Mouse (Mus musculus) intestine, embryonic 16.5 days (tissue): ENCODE results near the gene Sema3g. TPM values are rescaled to one million over a fixed set of nuclear protein-coding genes. Genes with fewer than 3 reads are reported as not detected.

ENCODE experiments used
- ATAC-seq: fragments of 200-750 bp; cut with Nextera tagmentation; 2 replicates; pipeline ENCODE4 v1.8.0; 2017; ENCODE audit warnings: moderate TSS enrichment, moderate library complexity
- H3K27ac ChIP-seq: fragments of 300-500 bp; sonication (generic); 2 replicates; pipeline ENCODE4 v1.5.1; 2014; ENCODE audit warnings: mild to moderate bottlenecking, low read length
- H3K27me3 ChIP-seq: fragments of 300-500 bp; sonication (generic); replicated peaks from 2 replicates; pipeline ENCODE4 v1.6.1; 2014; ENCODE audit warnings: low read length, control low read depth, mixed read lengths; ENCODE audit not compliant: control insufficient read depth, insufficient read depth
- H3K36me3 ChIP-seq: fragments of 300-500 bp; sonication (generic); 2 replicates; pipeline ENCODE4 v1.6.1; 2014; ENCODE audit warnings: low read length, control low read depth; ENCODE audit not compliant: control insufficient read depth, insufficient read depth
- H3K4me1 ChIP-seq: fragments of 300-500 bp; sonication (generic); 2 replicates; pipeline ENCODE4 v1.6.1; 2014; ENCODE audit warnings: low read length, control low read depth, mixed read lengths; ENCODE audit not compliant: control insufficient read depth, insufficient read depth
- H3K4me2 ChIP-seq: fragments of 300-500 bp; sonication (generic); 2 replicates; pipeline ENCODE4 v1.6.1; 2014; ENCODE audit warnings: low read depth, low read length, control low read depth
- H3K4me3 ChIP-seq: fragments of 300-500 bp; sonication (generic); 2 replicates; pipeline ENCODE4 v1.5.1; 2014; ENCODE audit warnings: mild to moderate bottlenecking, low read length
- H3K9ac ChIP-seq: fragments of 300-500 bp; sonication (generic); 2 replicates; pipeline ENCODE4 v1.6.1; 2014; ENCODE audit warnings: low read depth, low read length
- H3K9me3 ChIP-seq: fragments of 300-500 bp; sonication (generic); 2 replicates; pipeline ENCODE4 v1.6.1; 2016; ENCODE audit warnings: low read length, control low read depth; ENCODE audit not compliant: control insufficient read depth
- WGBS: fragments of 180-500 bp; shearing (Covaris S2); extraction: QIAGEN DNeasy Blood & Tissue Kit; methylation state at CpG from one replicate; pipeline ENCODE4 v1.1.7; 2014; 5-methylcytosine and 5-hydroxymethylcytosine counted together
- polyA plus RNA-seq: library from polyadenylated mRNA; unstranded; fragments of >200 nt; fragmentation: Nextera tagmentation; extraction: Ambion mirVana; gene quantifications from 2 replicates; pipeline ENCODE4 v1.2.1, GENCODE M21; 2015

The Sema3g gene
- polyA plus RNA-seq, 1 experiment from 2014 or later = 0.51 TPM

DNA sequence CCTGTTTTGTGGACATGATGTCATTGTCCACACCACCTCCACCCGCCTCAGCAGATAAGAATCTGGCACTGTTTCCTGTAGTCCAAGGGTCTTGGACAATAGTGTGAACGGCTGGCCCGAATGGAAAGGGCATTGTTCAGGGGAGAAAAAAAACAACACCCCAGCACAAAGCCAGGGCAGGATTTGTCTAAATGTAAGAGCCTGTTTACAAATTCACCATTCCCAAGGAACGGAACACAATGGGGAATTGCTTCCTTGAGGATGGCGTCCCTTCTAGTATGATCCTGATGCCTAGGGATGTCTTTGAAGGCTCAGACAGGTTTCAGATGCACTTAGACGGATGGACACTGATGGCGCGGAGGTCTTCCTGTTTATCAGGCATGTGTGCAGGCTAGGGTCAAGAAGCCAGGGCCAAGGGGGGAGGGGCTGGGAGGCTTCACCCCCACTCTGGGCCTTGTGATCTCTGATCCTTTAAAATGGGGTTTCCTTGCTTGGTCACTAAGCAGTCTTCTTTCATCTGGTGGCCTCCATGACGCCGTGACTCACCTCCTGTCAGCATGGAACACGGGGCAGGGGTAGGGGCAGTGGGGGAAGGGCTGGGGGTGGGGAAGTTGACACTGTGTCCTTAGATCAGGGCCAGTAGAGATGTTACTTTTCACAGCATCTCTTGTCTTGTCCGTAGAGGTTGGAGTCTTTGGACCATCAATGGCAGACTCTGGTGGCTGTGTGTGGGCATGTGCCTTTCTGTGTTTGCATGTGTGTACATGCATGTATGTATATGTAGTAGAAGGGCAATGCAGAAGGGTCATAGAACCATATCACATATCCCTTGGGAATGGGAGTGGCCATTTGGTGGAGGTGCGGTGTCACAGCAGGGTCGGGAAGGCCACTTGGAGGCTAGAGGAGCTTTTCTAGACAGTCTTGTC is 15.7 kb downstream of the Sema3g start:
- no peaks in the 10 kb centered on the region for H3K9me3 ChIP-seq
- H3K27me3 ChIP-seq = no peaks in the 10 kb centered on the region
- WGBS = 76% methylated on average over 14 of the region's 14 CpGs
- 0 out of 2 replicates have a peak, but pooled peaks cover 6% of the 10 kb centered on the region for H3K4me1 ChIP-seq
- no peaks in the 10 kb centered on the region for H3K36me3 ChIP-seq
- peak; percentile 29; the same call in 1 of the 2 replicates for ATAC-seq
- H3K27ac ChIP-seq = no peak overlapping the region
- H3K4me3 ChIP-seq = no peak overlapping the region
- H3K4me2 ChIP-seq = no peak overlapping the region
- no peak overlapping the region for H3K9ac ChIP-seq

DNA sequence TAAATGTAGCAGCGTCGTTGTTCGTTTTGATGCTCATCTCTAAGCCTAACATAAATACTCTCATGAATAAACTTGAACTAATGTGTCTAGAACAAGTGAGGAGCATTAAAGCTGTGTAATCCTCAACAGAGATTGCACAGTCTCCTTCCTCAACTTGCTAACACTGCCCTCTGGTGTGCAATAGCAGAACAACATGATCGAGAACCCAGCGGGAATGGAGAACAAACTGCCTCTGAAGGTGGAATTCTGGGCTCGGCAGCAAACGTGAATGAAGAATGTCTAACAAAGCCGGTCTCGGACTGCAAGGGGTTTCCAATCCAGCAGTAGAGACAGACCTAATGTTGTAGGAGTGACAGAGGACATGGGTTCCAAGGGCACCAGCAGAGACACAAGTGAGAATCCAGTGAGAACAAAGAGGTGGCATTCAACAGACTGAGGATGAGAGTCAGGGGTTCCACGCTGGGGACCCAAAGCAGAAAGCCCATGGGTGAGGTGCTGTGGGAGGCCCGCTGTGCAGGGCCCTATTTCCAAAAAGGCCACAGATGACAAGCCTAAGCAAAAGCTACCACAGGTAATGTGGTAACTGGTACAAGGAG is 16.4 kb downstream of the Sema3g start:
- no peaks in the 10 kb centered on the region for H3K9me3 ChIP-seq
- H3K4me2 ChIP-seq = no peak overlapping the region
- no peak overlapping the region for H3K4me3 ChIP-seq
- WGBS = 16% methylated on average over 11 of the region's 11 CpGs
- H3K9ac ChIP-seq = no peak overlapping the region
- no peaks in the 10 kb centered on the region for H3K27me3 ChIP-seq
- H3K4me1 ChIP-seq = 0 out of 2 replicates have a peak, but pooled peaks cover 6% of the 10 kb centered on the region
- ATAC-seq = peak; percentile 62
- no peaks in the 10 kb centered on the region for H3K36me3 ChIP-seq
- H3K27ac ChIP-seq = no peak overlapping the region

DNA sequence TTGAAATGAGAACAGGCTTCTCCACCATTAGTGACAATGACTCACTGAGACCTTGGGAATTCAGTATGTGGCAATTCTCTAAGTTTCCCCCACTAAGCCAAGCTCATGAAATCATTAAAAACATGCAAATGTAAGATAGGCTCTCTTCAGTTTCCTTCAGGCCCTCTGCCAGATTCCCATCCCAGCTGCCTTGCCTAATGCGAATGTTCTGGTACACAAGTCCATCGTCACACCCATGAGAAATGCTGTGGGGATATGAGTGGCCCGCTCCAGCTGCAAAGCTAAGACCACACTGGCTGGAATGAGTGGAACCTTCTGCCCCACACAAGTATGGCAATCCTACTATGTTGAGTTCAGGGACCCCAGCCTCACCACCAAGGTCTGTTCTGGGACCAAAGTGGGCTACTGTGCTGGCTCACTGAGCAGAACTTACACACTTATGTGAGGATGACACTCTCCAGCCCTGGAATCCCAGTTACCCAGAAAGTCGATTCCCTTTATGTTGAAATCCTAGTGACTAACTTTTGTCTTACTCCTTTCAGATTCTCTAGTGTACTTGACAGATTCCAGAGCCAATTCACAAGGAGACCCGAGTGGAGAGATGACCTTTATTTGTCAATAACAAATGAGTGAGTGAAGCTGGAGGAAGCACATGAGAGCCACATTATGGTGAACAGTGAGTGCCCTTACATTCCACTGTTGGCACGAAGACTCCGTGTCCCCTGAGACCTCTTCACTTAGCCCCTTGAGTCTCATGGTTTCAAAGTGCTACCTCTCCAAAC is 19.6 kb downstream of the Sema3g start:
- no peaks in the 10 kb centered on the region for H3K9me3 ChIP-seq
- ATAC-seq = no peak
- no peaks in the 10 kb centered on the region for H3K27me3 ChIP-seq
- 74% methylated on average over 7 of the region's 7 CpGs for WGBS
- H3K4me1 ChIP-seq = 0 out of 2 replicates have a peak, but pooled peaks cover 6% of the 10 kb centered on the region
- no peak overlapping the region for H3K9ac ChIP-seq
- H3K4me2 ChIP-seq = no peak overlapping the region
- H3K27ac ChIP-seq = no peak overlapping the region
- H3K4me3 ChIP-seq = no peak overlapping the region
- peaks cover 4% of the 10 kb centered on the region; the same call in 1 of the 2 replicates for H3K36me3 ChIP-seq

DNA sequence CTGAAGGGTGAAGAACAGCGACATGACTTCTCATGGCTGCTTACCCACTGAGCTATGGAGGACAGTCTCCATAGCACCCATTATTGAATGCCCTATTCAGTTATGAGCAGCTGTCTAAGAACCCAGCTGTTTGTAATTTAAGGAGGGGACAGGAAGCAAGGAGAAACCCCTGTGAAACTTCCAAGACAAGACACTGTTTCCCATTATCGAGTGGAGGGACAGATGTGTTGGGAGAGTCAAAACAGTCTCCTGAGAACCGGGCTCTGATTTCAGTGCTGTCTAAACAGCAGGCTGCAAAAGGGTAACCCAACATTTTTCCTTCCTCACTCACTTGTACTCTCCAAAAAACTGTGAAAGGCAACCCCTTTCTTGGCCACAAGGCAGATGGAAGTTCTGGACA is 22.9 kb downstream of the Sema3g start:
- no peak for ATAC-seq
- WGBS = 73% methylated on average over 3 of the region's 3 CpGs

DNA sequence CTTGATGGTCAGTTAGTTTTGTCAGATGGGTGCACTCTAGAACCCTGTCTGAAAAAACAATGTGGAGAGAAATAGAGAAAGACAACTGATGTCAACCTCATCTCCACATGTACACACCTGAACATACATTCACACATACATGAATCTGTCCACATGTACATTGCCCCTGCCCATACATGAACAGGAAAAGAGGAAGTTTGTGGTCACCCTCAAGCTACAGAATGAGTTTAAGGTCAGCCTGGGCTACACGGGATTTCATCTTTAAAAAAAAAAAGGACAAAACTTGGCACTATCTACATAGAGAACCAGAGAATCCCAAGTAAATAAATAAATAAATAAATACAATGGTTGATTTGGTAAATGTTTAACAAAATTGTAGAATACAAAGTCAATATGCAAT is 27.1 kb downstream of the Sema3g start:
- Histone ChIP-seq H3K36me3 (no peaks in the 10 kb centered on the region), H3K27me3 (no peaks in the 10 kb centered on the region), H3K9ac (no peak overlapping the region), H3K4me2 (no peak overlapping the region), H3K27ac (no peak overlapping the region), H3K4me1 (no peaks in the 10 kb centered on the region), H3K9me3 (no peaks in the 10 kb centered on the region), H3K4me3 (no peak overlapping the region)
- no peak for ATAC-seq
- WGBS = 78% methylated on average over 1 of the region's 1 CpGs

More for the DNA sequence above, 22.9 kb downstream of the Sema3g start:
- Histone ChIP-seq H3K4me3 (no peak overlapping the region), H3K9me3 (no peaks in the 10 kb centered on the region), H3K4me1 (no peaks in the 10 kb centered on the region), H3K27me3 (no peaks in the 10 kb centered on the region), H3K36me3 (peaks cover 4% of the 10 kb centered on the region; the same call in 1 of the 2 replicates), H3K4me2 (no peak overlapping the region), H3K9ac (no peak overlapping the region), H3K27ac (no peak overlapping the region)

DNA sequence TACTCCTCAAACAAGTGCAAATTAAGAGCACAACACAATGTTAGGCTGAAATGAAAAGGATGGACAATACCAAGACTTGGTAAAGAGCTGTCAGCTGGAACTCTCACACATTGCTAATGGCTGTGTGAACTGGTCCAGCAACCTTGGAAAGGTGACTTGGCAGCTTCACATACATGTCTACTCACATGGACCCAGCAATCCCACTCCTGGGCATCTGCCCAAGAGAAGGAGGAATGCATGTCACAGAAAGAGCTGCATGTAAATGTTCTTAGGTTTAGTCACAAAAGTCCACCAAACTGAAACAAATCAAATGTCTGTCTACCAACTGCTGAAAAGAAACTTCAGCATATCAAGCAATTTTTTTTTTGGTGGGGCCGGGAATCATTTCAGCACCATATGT is 28.3 kb downstream of the Sema3g start:
- no peaks in the 10 kb centered on the region for H3K27me3 ChIP-seq
- H3K36me3 ChIP-seq = no peaks in the 10 kb centered on the region
- WGBS = 77% methylated on average over 1 of the region's 1 CpGs
- H3K4me2 ChIP-seq = no peak overlapping the region
- no peak overlapping the region for H3K4me3 ChIP-seq
- no peak overlapping the region for H3K9ac ChIP-seq
- H3K4me1 ChIP-seq = no peaks in the 10 kb centered on the region
- no peak for ATAC-seq
- no peaks in the 10 kb centered on the region for H3K9me3 ChIP-seq
- H3K27ac ChIP-seq = no peak overlapping the region

DNA sequence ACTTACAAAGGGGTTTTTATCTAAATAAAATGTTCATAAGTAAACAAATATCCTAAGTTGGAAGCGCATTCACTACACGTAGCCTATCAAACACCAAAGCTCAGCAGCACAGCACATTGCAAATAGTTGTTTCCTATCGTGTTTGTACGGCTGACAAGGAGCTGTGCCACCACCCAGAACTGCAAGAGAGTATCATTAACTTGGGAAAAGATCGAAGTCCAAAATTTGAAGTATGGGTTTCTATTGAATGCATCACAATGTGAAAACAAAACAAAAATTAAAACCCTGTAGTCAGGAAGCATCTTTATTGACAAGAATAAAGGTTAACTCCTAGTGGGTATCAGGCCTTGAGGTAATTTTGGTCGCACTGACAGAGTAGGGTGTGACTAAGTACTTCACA is 30.7 kb downstream of the Sema3g start:
- no peaks in the 10 kb centered on the region for H3K9me3 ChIP-seq
- no peak overlapping the region for H3K27ac ChIP-seq
- 81% methylated on average over 6 of the region's 6 CpGs for WGBS
- H3K9ac ChIP-seq = no peak overlapping the region
- no peak for ATAC-seq
- H3K4me2 ChIP-seq = no peak overlapping the region
- no peak overlapping the region for H3K4me3 ChIP-seq
- H3K27me3 ChIP-seq = no peaks in the 10 kb centered on the region
- no peaks in the 10 kb centered on the region; the same call in 1 of the 2 replicates for H3K36me3 ChIP-seq
- peaks cover 8% of the 10 kb centered on the region for H3K4me1 ChIP-seq

DNA sequence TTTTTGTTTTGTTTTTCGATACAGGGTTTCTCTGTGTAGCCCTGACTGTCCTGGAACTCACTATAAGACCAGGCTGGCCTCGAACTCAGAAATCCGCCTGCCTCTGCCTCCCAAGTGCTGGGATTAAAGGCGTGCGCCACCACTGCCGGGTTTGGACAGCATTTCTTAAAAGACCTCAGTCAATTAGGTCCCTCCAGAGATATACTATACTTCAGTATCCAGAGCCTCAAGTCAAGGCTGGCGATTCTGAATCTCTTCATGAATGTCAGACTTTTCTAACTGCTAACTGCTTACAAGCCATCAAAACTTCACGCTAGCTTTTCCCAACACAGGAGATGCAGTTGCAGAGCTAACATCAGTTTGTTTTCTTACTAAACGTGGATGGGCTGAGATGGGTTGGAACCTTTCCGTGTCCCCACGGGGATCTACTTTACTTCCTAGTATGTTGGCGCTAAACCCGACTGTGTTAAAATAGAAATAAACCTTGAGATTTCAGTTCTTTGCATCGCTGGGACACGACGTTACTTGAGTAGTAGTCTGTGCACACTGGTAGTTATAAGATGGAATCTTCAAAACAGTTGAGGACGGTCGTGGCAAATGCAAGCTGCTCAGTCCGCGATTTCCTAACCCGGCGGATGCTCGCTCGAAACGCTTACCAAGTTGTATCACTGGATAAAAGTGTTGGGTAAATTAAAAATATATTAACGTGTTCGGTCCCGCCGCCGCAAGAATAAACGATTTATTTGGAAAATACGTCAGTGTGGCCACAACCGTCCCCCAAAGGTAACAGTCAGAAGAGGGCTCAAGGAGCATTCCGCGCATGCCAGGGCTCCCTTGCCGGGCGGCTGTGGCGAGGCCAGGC is 32.8 kb downstream of the Sema3g start:
- peaks cover 8% of the 10 kb centered on the region for H3K4me1 ChIP-seq
- peak overlapping the region; percentile 88 for H3K9ac ChIP-seq
- H3K9me3 ChIP-seq = no peaks in the 10 kb centered on the region
- H3K27me3 ChIP-seq = no peaks in the 10 kb centered on the region
- peak overlapping the region; percentile 66 for H3K4me2 ChIP-seq
- peak; percentile 93 for ATAC-seq
- H3K27ac ChIP-seq = peak overlapping the region; percentile 94
- 16% methylated on average over 38 of the region's 38 CpGs for WGBS
- peaks cover 5% of the 10 kb centered on the region for H3K36me3 ChIP-seq
- peak overlapping the region; percentile 98 for H3K4me3 ChIP-seq
